26 mouse cellular contexts compared by ENCODE assay signal in genomic region chr13:44300611-44301010, GRCm38 (mm10).
DNase-seq lines count a peak whose midpoint lies in the region; ATAC-seq lines count a peak whose summit lies in the region.
"Had no signal": no experiment of that assay in that cellular context is flagged by ENCODE, and none has a peak within 500 bp of the region (broad histone marks: within the 10 kb centered on the region; RNA-seq: fewer than 3 reads in every experiment).

No protein-coding gene starts in this region.

- peaks cover 36% of the 10 kb centered on the region for H3K9me3 ChIP-seq in megakaryocyte, embryonic 14.5 days
- H3K9me3 ChIP-seq in midbrain, embryonic 14.5 days (ENCODE audit: control insufficient read depth, low read length): no peaks in the 10 kb centered on the region
- H3K9me3 ChIP-seq: embryonic facial prominence, embryonic 12.5 days; hindbrain, embryonic 13.5 days; midbrain, embryonic 12.5 days; neural tube, embryonic 13.5 days had no signal

- H3K36me3 ChIP-seq in megakaryocyte, embryonic 14.5 days (replicated peaks; ENCODE audit: low read length): peaks cover 33% of the 10 kb centered on the region
- no peaks in the 10 kb centered on the region for H3K36me3 ChIP-seq in midbrain, embryonic 14.5 days (ENCODE audit: control insufficient read depth, insufficient read depth, low read length)
- H3K36me3 ChIP-seq: embryonic facial prominence, embryonic 12.5 days; hindbrain, embryonic 13.5 days; midbrain, embryonic 12.5 days; neural tube, embryonic 13.5 days had no signal

- WGBS in midbrain, embryonic 14.5 days: 90% methylated on average over 10 of the region's 10 CpGs

- no peaks in the 10 kb centered on the region for H3K27me3 ChIP-seq in megakaryocyte, embryonic 14.5 days (replicated peaks)
- H3K27me3 ChIP-seq in midbrain, embryonic 14.5 days (ENCODE audit: control insufficient read depth, insufficient read depth, low read length): no peaks in the 10 kb centered on the region
- H3K27me3 ChIP-seq: CH12.LX; embryonic facial prominence, embryonic 12.5 days; hindbrain, embryonic 13.5 days; neural tube, embryonic 13.5 days had no signal

- no peak overlapping the region for H3K9ac ChIP-seq in midbrain, embryonic 14.5 days (replicated peaks; ENCODE audit: low read length)
- H3K9ac ChIP-seq: embryonic facial prominence, embryonic 12.5 days; hindbrain, embryonic 13.5 days; liver, embryonic 14.5 days; midbrain, embryonic 12.5 days; neural tube, embryonic 13.5 days had no signal

- H3K27ac ChIP-seq in midbrain, embryonic 14.5 days (replicated peaks; ENCODE audit: low read depth, low read length): no peak overlapping the region
- H3K27ac ChIP-seq: embryonic facial prominence, embryonic 12.5 days; hindbrain, embryonic 13.5 days; kidney, postnatal 0 days; liver, embryonic 14.5 days; midbrain, embryonic 12.5 days; neural tube, embryonic 13.5 days had no signal

- H3K4me1 ChIP-seq in megakaryocyte, embryonic 14.5 days: peaks cover 45% of the 10 kb centered on the region
- H3K4me1 ChIP-seq in midbrain, embryonic 14.5 days (ENCODE audit: control insufficient read depth, insufficient read depth, low read length): no peaks in the 10 kb centered on the region
- H3K4me1 ChIP-seq: hindbrain, embryonic 13.5 days; midbrain, embryonic 12.5 days; neural tube, embryonic 13.5 days had no signal

- peak overlapping the region; percentile 18 for H3K4me3 ChIP-seq in megakaryocyte, embryonic 14.5 days (replicated peaks)
- no peak overlapping the region for H3K4me3 ChIP-seq in midbrain, embryonic 14.5 days (replicated peaks; ENCODE audit: low read depth, low read length)
- H3K4me3 ChIP-seq: embryonic facial prominence, embryonic 12.5 days; hindbrain, embryonic 13.5 days; midbrain, embryonic 12.5 days; neural tube, embryonic 13.5 days had no signal

- peak; percentile 94 for DNase-seq in cerebellum, adult 11-12 months
- DNase-seq in cerebellum, adult 9-10 months: peak; percentile 97
- peak; percentile 85 to 86 for DNase-seq in cerebellum, postnatal 36 days
- DNase-seq in B cell, adult 2 months: no peak
- DNase-seq in midbrain, embryonic 14.5 days: no peak
- no peak for DNase-seq in left cerebral cortex, adult 18-20 months (ENCODE audit: low spot score in 2 of 2)
- DNase-seq: adrenal gland, postnatal 14 days; embryo, embryonic 11 days; heart, postnatal 36 days; kidney, adult 8-10 months; layer of hippocampus, adult 9-11 months; liver; lung, adult 2 months; lung, postnatal 10 days; thymus, postnatal 4 days had no signal

- ATAC-seq in megakaryocyte, adult 5-6 weeks (ENCODE audit: poor library complexity, severe bottlenecking): no peak
- ATAC-seq in midbrain, embryonic 14.5 days (ENCODE audit: low FRiP score, low TSS enrichment): no peak
- ATAC-seq: forebrain, embryonic 14.5 days; intestine, embryonic 16.5 days had no signal

- no peak overlapping the region for H3K4me2 ChIP-seq in midbrain, embryonic 14.5 days (ENCODE audit: low read length)
- H3K4me2 ChIP-seq: embryonic facial prominence, embryonic 12.5 days; hindbrain, embryonic 13.5 days; midbrain, embryonic 12.5 days; neural tube, embryonic 13.5 days had no signal

Comparison
In these comparisons a context has a peak if more than half of its experiments do, and no peak if none do; other contexts are left out.
1. DNase-seq: peak in cerebellum, adult 11-12 months (single experiment), cerebellum, adult 9-10 months (single experiment) and cerebellum, postnatal 36 days (2 of 2); none in B cell, adult 2 months (0 of 2), midbrain, embryonic 14.5 days (single experiment) and left cerebral cortex, adult 18-20 months (0 of 2).